Mouse (Mus musculus) kidney, postnatal 10 days (tissue): ENCODE measurements around the gene Gpr34.

ENCODE experiments used
- DNase-seq: peaks from one replicate; pipeline ENCODE4 v3.0.0; 2021; ENCODE audit warnings: mixed read lengths

The Gpr34 gene

DNA sequence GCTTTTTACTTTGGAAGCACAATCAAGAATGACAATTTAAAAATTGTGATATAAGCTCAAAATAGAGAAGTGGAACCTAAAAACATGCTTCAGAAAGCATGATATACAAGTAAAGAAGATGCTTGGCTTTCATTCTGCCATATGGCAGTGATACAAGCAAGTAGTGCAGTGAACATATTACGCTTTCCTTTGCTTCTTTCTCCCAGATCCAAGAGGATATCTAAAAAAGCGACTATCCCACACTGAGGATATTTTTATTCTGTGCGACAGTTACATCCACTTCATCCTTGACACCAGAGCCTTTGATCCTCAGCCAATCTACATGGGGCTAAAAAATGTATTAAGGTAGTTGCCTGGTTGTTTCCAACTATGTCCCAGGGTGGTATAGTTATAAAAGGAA is 49.9 kb downstream of the Gpr34 start:
- no peak for DNase-seq

GRCm38 (mm10) chrX:13686589-13686988 is 54.7 kb downstream of the Gpr34 start:
- DNase-seq, result no peak

- no peak for DNase-seq
These were observed 56.5 kb downstream of the Gpr34 start for GRCm38 (mm10) chrX:13688356-13688755.
